Mouse (Mus musculus): ENCODE measurements around the gene Slc25a13.

- TF ChIP-seq CTCF (IDR thresholded peaks at IDR 0.05; ENCODE audit: low read depth) (no peak), EP300 (IDR thresholded peaks at IDR 0.05; ENCODE audit: low read depth) (no peak)
Measured at GRCm38 (mm10) chr6:6015616-6016015, 201.4 kb downstream of the Slc25a13 start.
